Mouse (Mus musculus): Measurements from ENCODE around the gene Cenpj. TPM values are rescaled to one million over a fixed set of nuclear protein-coding genes. Genes with fewer than 3 reads are reported as not detected.
A peak's percentile ranks its signal among the peaks of the same experiment; 100 is the strongest.

Cenpj gene
- polyA plus RNA-seq, 1 experiment from 2014 or later = 9.3 TPM

DNA sequence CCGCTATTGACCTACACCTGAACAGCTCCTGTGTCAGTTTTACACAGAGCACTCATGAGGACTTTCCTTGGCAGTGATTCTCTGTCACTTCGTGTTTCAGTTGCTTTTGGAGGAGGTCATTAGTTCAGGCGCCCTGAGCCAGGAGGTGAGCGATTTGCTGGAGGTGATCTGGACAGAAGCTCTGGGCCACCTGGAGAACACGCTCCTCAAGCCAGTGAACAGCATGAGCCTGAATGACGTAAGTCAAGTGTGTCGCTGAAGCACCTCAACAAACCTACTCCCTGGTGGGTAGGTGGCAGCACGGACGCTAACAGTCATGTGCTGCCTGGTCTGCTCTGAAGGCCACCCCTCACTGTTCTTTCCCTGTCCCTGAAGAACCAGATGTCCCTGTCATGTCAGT is 17.0 kb upstream of the Cenpj start:
- H3K27ac ChIP-seq (ENCODE audit: low read depth, low read length) = no peak overlapping the region
- H3K4me2 ChIP-seq = no peak overlapping the region
- peaks cover 30% of the 10 kb centered on the region for H3K36me3 ChIP-seq (ENCODE audit: control insufficient read depth, insufficient read depth, low read length)
- no peaks in the 10 kb centered on the region for H3K9me3 ChIP-seq (replicated peaks; ENCODE audit: control insufficient read depth, low read length)
- no peaks in the 10 kb centered on the region for H3K4me1 ChIP-seq (ENCODE audit: control insufficient read depth, insufficient read depth, low read length)
- no peak for ATAC-seq (replicated peaks; ENCODE audit: insufficient number of reproducible peaks, low FRiP score, low TSS enrichment)
- H3K27me3 ChIP-seq (ENCODE audit: control insufficient read depth, insufficient read depth, low read length) = no peaks in the 10 kb centered on the region
- no peak overlapping the region for H3K4me3 ChIP-seq (ENCODE audit: low read depth, low read length)
- 87% methylated on average over 9 of the region's 9 CpGs for WGBS (ENCODE audit: insufficient replicate concordance)
- no peak overlapping the region for H3K9ac ChIP-seq (ENCODE audit: low read depth, low read length)

- Histone ChIP-seq H3K27ac (ENCODE audit: low read depth, low read length) (no peak overlapping the region), H3K9ac (ENCODE audit: low read depth, low read length) (no peak overlapping the region), H3K9me3 (replicated peaks; ENCODE audit: control insufficient read depth, low read length) (no peaks in the 10 kb centered on the region), H3K4me3 (ENCODE audit: low read depth, low read length) (no peak overlapping the region), H3K4me1 (ENCODE audit: control insufficient read depth, insufficient read depth, low read length) (peaks cover 9% of the 10 kb centered on the region), H3K27me3 (ENCODE audit: control insufficient read depth, insufficient read depth, low read length) (no peaks in the 10 kb centered on the region), H3K36me3 (ENCODE audit: control insufficient read depth, insufficient read depth, low read length) (peaks cover 4% of the 10 kb centered on the region; the same call in 1 of the 2 replicates), H3K4me2 (no peak overlapping the region)
- ATAC-seq (replicated peaks; ENCODE audit: insufficient number of reproducible peaks, low FRiP score, low TSS enrichment) = no peak
- WGBS (ENCODE audit: insufficient replicate concordance) = 83% methylated on average over 6 of the region's 6 CpGs
These were observed 7.1 kb upstream of the Cenpj start for GRCm38 (mm10) chr14:56582294-56582693.

- ATAC-seq (replicated peaks; ENCODE audit: insufficient number of reproducible peaks, low FRiP score, low TSS enrichment) = peak; percentile 49; the same call in 1 of the 2 replicates
- H3K27ac ChIP-seq (ENCODE audit: low read depth, low read length) = peak overlapping the region; percentile 79
These were observed 5.9 kb upstream of the Cenpj start for GRCm38 (mm10) chr14:56581117-56581516.

GRCm38 (mm10) chr14:56579011-56579410 is 3.8 kb upstream of the Cenpj start:
- ATAC-seq (replicated peaks; ENCODE audit: insufficient number of reproducible peaks, low FRiP score, low TSS enrichment) = no peak
- WGBS (ENCODE audit: insufficient replicate concordance) = 38% methylated on average over 8 of the region's 8 CpGs
- Histone ChIP-seq H3K9me3 (replicated peaks; ENCODE audit: control insufficient read depth, low read length) (no peaks in the 10 kb centered on the region), H3K4me3 (ENCODE audit: low read depth, low read length) (no peak overlapping the region), H3K27ac (ENCODE audit: low read depth, low read length) (no peak overlapping the region), H3K36me3 (ENCODE audit: control insufficient read depth, insufficient read depth, low read length) (no peaks in the 10 kb centered on the region), H3K9ac (ENCODE audit: low read depth, low read length) (no peak overlapping the region), H3K27me3 (ENCODE audit: control insufficient read depth, insufficient read depth, low read length) (no peaks in the 10 kb centered on the region), H3K4me2 (no peak overlapping the region), H3K4me1 (ENCODE audit: control insufficient read depth, insufficient read depth, low read length) (peaks cover 11% of the 10 kb centered on the region)

More at GRCm38 (mm10) chr14:56581117-56581516, 5.9 kb upstream of the Cenpj start:
- Histone ChIP-seq H3K36me3 (ENCODE audit: control insufficient read depth, insufficient read depth, low read length) (peaks cover 4% of the 10 kb centered on the region; the same call in 1 of the 2 replicates), H3K4me3 (ENCODE audit: low read depth, low read length) (no peak overlapping the region), H3K4me2 (peak overlapping the region; percentile 18; the same call in 1 of the 2 replicates), H3K27me3 (ENCODE audit: control insufficient read depth, insufficient read depth, low read length) (no peaks in the 10 kb centered on the region), H3K9me3 (replicated peaks; ENCODE audit: control insufficient read depth, low read length) (no peaks in the 10 kb centered on the region), H3K9ac (ENCODE audit: low read depth, low read length) (no peak overlapping the region), H3K4me1 (ENCODE audit: control insufficient read depth, insufficient read depth, low read length) (peaks cover 11% of the 10 kb centered on the region)
- WGBS (ENCODE audit: insufficient replicate concordance) = 24% methylated on average over 5 of the region's 5 CpGs

DNA sequence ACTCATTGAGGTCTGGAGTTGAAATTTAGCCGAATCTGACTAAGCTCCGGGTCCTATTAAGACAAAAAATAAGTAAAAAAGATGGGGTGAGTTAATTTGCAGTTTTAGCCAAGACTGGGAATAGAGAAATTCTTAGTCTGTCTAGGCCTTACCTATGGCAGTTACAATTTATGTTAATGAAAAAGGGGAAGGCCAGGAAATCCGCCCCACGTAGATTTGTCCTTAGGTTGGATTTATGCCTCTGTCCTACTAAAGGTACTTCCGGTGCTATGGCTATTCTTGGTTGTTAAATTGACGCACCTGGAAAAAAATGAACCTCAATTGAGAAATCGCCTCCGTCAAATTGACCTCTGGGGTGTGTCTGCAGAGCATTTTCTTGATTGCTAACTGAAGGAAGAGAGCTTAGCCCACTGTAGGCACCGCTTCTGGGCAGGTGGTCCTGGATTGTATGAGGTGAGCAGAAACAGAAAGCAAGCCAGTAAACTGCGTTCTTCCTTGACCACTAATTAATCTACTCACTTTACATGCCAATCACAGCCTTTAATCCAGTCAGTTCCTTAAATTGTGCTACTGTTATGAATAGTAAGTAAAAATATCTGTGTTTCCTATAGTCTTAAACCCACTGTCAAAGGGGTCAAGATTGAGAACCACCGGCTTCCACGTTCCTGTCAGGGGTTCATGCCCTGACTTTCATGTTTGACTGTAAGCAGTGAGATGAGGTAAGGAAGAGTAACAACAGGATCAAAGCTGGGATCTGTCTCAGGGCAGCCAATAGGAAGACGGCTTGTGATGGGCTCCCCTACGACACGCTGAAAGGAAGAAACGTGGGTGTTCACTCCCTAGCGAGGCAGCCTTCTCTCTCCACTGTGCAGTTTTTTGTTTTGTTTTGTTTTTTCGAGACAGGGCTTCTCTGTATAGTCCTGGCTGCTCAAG is 1.0 kb upstream of the Cenpj start:
- H3K4me2 ChIP-seq = peak overlapping the region; percentile 70
- peak overlapping the region; percentile 74 for H3K9ac ChIP-seq (ENCODE audit: low read depth, low read length)
- H3K27ac ChIP-seq (ENCODE audit: low read depth, low read length) = no peak overlapping the region
- H3K4me1 ChIP-seq (ENCODE audit: control insufficient read depth, insufficient read depth, low read length) = peaks cover 6% of the 10 kb centered on the region
- H3K4me3 ChIP-seq (ENCODE audit: low read depth, low read length) = peak overlapping the region; percentile 61
- no peaks in the 10 kb centered on the region for H3K9me3 ChIP-seq (replicated peaks; ENCODE audit: control insufficient read depth, low read length)
- ATAC-seq (replicated peaks; ENCODE audit: insufficient number of reproducible peaks, low FRiP score, low TSS enrichment) = no peak
- WGBS (ENCODE audit: insufficient replicate concordance) = 68% methylated on average over 18 of the region's 18 CpGs
- no peaks in the 10 kb centered on the region for H3K27me3 ChIP-seq (ENCODE audit: control insufficient read depth, insufficient read depth, low read length)
- no peaks in the 10 kb centered on the region for H3K36me3 ChIP-seq (ENCODE audit: control insufficient read depth, insufficient read depth, low read length)

DNA sequence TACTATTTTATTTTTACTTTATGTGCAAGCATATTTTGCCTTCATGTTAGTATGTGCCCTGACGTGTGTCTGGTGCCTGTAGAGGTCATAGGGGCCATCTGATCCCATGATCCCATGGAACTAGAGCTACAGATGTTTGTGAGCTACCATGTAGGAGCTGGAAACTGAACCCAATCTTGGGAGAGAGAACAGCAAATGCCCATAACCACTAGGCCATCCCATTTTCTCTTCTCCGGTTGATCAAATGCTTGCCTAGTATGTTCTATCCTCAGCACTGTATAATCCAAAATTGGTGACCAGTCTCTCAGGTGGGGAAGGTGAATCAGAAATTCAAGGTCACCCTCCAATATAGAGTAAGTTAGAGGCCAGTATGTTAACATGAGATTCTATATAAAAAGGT is 2.7 kb downstream of the Cenpj start:
- peak overlapping the region; percentile 65; the same call in 1 of the 2 replicates for H3K4me2 ChIP-seq

DNA sequence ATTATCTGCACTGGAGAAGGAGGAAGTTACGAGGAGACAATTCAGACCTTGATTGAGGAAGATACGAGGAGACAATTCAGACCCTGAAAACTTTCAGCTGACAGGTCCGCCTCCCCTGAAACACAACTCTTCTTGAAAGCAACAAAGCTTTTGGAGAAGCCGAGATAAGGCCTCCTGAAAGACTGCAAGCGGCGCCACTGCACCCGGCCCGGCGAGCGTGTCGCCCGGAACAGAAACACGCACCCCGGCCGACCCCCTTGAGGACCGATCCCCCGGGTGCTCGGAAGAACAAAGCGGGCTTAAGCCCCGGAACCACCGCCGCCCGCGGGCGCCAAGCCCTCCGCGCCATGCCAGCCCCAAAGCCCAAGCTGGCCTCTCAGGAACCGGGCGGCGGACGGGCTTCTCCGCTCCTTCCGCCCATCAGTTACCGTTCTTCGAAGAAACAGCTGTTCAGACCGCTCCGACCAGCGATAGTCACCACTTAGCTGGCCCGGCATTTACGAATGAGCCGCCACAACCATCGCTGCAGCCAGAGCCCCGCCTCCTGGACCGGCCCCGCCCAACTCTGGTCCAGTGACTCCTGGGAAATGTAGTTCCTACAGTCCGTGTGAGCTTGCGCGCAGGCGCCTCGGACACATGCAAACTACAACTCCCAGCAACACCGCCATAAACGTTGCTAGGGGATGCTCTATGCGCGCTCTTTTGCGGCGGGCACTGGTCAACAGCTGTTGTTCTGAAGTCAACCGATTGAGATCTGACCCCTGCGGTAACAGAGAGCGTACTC is 3.7 kb downstream of the Cenpj start:
- Histone ChIP-seq H3K9me3 (replicated peaks; ENCODE audit: control insufficient read depth, low read length) (no peaks in the 10 kb centered on the region), H3K27ac (ENCODE audit: low read depth, low read length) (peak overlapping the region; percentile 67), H3K36me3 (ENCODE audit: control insufficient read depth, insufficient read depth, low read length) (no peaks in the 10 kb centered on the region), H3K4me2 (peak overlapping the region; percentile 65), H3K9ac (ENCODE audit: low read depth, low read length) (peak overlapping the region; percentile 72), H3K4me1 (ENCODE audit: control insufficient read depth, insufficient read depth, low read length) (peaks cover 2% of the 10 kb centered on the region; the same call in 1 of the 2 replicates), H3K27me3 (ENCODE audit: control insufficient read depth, insufficient read depth, low read length) (no peaks in the 10 kb centered on the region), H3K4me3 (ENCODE audit: low read depth, low read length) (peak overlapping the region; percentile 62)
- ATAC-seq (replicated peaks; ENCODE audit: insufficient number of reproducible peaks, low FRiP score, low TSS enrichment) = peak; percentile 96
- under 1% methylated on average over 59 of the region's 59 CpGs for WGBS (ENCODE audit: insufficient replicate concordance)

More for the DNA sequence above, 2.7 kb downstream of the Cenpj start:
- Histone ChIP-seq H3K9me3 (replicated peaks; ENCODE audit: control insufficient read depth, low read length) (no peaks in the 10 kb centered on the region), H3K9ac (ENCODE audit: low read depth, low read length) (no peak overlapping the region), H3K27me3 (ENCODE audit: control insufficient read depth, insufficient read depth, low read length) (no peaks in the 10 kb centered on the region), H3K36me3 (ENCODE audit: control insufficient read depth, insufficient read depth, low read length) (no peaks in the 10 kb centered on the region), H3K4me1 (ENCODE audit: control insufficient read depth, insufficient read depth, low read length) (peaks cover 2% of the 10 kb centered on the region; the same call in 1 of the 2 replicates), H3K27ac (ENCODE audit: low read depth, low read length) (no peak overlapping the region; the same call in 1 of the 2 replicates), H3K4me3 (ENCODE audit: low read depth, low read length) (peak overlapping the region; percentile 62; the same call in 1 of the 2 replicates)
- 85% methylated on average over 2 of the region's 2 CpGs for WGBS (ENCODE audit: insufficient replicate concordance)
- no peak for ATAC-seq (replicated peaks; ENCODE audit: insufficient number of reproducible peaks, low FRiP score, low TSS enrichment)

DNA sequence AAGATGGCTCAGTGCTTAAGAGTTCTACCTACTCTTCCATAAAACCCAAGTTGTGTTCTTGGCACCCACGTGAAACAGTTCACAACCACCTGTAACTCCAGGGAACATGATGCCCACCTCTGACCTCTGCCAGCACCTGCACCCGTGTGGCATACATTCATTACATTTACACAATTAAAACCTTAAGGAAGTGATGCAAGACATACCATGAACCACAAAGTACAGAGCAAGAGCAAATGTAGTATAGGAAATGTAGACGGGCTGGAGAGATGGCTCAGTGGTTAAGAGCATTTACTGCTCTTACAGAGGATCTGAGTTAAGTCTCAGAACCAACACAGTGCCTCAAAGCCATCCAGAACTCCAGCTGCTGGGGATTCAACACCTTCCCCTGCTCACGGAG is 6.2 kb downstream of the Cenpj start:
- H3K27me3 ChIP-seq (ENCODE audit: control insufficient read depth, insufficient read depth, low read length) = no peaks in the 10 kb centered on the region
- H3K9me3 ChIP-seq (replicated peaks; ENCODE audit: control insufficient read depth, low read length) = no peaks in the 10 kb centered on the region
- no peak overlapping the region for H3K4me3 ChIP-seq (ENCODE audit: low read depth, low read length)
- ATAC-seq (replicated peaks; ENCODE audit: insufficient number of reproducible peaks, low FRiP score, low TSS enrichment) = no peak
- no peak overlapping the region for H3K27ac ChIP-seq (ENCODE audit: low read depth, low read length)
- H3K4me1 ChIP-seq (ENCODE audit: control insufficient read depth, insufficient read depth, low read length) = no peaks in the 10 kb centered on the region
- H3K9ac ChIP-seq (ENCODE audit: low read depth, low read length) = no peak overlapping the region
- no peak overlapping the region for H3K4me2 ChIP-seq
- WGBS (ENCODE audit: insufficient replicate concordance) = 91% methylated on average over 4 of the region's 4 CpGs
- no peaks in the 10 kb centered on the region for H3K36me3 ChIP-seq (ENCODE audit: control insufficient read depth, insufficient read depth, low read length)
